ENCODE assay signal across 9 mouse cellular contexts in the genomic region with DNA sequence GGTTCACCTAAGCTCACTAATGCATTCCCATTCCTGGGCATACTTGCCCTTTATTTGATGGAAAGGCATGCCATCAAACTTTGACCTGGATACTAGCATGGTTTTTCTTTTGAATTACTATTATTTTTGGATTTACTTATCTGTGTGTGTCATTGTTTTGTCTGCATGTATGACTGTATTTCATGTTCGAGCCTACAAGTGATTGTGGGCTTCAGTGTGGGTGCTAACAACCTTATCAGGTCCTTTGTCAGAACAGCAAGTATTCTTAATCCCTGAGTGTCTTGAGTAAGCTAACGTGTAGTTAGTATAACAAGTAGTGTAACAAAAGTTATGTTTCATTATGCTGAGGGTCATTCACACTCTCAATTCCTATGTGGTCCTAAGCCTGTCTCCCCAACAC. TPM values are rescaled to one million over a fixed set of nuclear protein-coding genes. Genes with fewer than 3 reads are reported as not detected.
A peak's percentile ranks its signal among the peaks of the same experiment; 100 is the strongest.
DNase-seq lines count a peak whose midpoint lies in the region; ATAC-seq and TF ChIP-seq lines count a peak whose summit lies in the region.
"Had no signal": no experiment of that assay in that cellular context is flagged by ENCODE, and none has a peak within 500 bp of the region (broad histone marks: within the 10 kb centered on the region; RNA-seq: fewer than 3 reads in every experiment).

No protein-coding gene starts in this region.

- peaks cover 18% of the 10 kb centered on the region for H3K36me3 ChIP-seq in lung, embryonic 15.5 days
- H3K36me3 ChIP-seq in embryonic facial prominence, embryonic 14.5 days (ENCODE audit: control insufficient read depth, insufficient read depth, low read length): peaks cover 30% of the 10 kb centered on the region
- H3K36me3 ChIP-seq in intestine, postnatal 0 days (ENCODE audit: control insufficient read depth, insufficient read depth): peaks cover 5% of the 10 kb centered on the region; the same call in 1 of the 2 replicates
- no peaks in the 10 kb centered on the region for H3K36me3 ChIP-seq in neural tube, embryonic 14.5 days (ENCODE audit: control insufficient read depth, insufficient read depth, low read length)

- peak overlapping the region; percentile 65 for H3K4me2 ChIP-seq in lung, embryonic 15.5 days
- H3K4me2 ChIP-seq in embryonic facial prominence, embryonic 14.5 days (ENCODE audit: low read depth, low read length): peak overlapping the region; percentile 80
- H3K4me2 ChIP-seq in intestine, postnatal 0 days (replicated peaks; ENCODE audit: low read depth): peak overlapping the region; percentile 82
- H3K4me2 ChIP-seq in neural tube, embryonic 14.5 days (ENCODE audit: low read depth, low read length): peak overlapping the region; percentile 60

- H3K4me3 ChIP-seq in lung, embryonic 15.5 days: peak overlapping the region; percentile 73
- H3K4me3 ChIP-seq in embryonic facial prominence, embryonic 14.5 days (ENCODE audit: low read depth, low read length): peak overlapping the region; percentile 93
- peak overlapping the region; percentile 88 for H3K4me3 ChIP-seq in intestine, postnatal 0 days (ENCODE audit: low read depth, low read length)
- peak overlapping the region; percentile 87 for H3K4me3 ChIP-seq in neural tube, embryonic 14.5 days (ENCODE audit: low read depth, low read length)

- TF ChIP-seq CTCF in intestine, postnatal 0 days (IDR thresholded peaks at IDR 0.05; ENCODE audit: low read depth): no peak

- WGBS in lung, embryonic 15.5 days: 18% methylated on average over 2 of the region's 2 CpGs
- 25% methylated on average over 2 of the region's 2 CpGs for WGBS in embryonic facial prominence, embryonic 14.5 days
- 12% methylated on average over 2 of the region's 2 CpGs for WGBS in intestine, postnatal 0 days
- 42% methylated on average over 2 of the region's 2 CpGs for WGBS in neural tube, embryonic 14.5 days

- no peak for DNase-seq in lung, postnatal 10 days
- no peak for DNase-seq in embryonic facial prominence, embryonic 14.5 days (ENCODE audit: low spot score)
- DNase-seq in cerebellum, adult 8-10 months: no peak
- no peak for DNase-seq in layer of hippocampus, adult 9-10 months (ENCODE audit: low spot score)
- DNase-seq in thymus, postnatal 25 days: no peak
- DNase-seq: kidney, postnatal 4 days had no signal

- H3K9me3 ChIP-seq in lung, embryonic 15.5 days: no peaks in the 10 kb centered on the region
- H3K9me3 ChIP-seq in embryonic facial prominence, embryonic 14.5 days (ENCODE audit: control insufficient read depth, low read length): no peaks in the 10 kb centered on the region
- no peaks in the 10 kb centered on the region for H3K9me3 ChIP-seq in intestine, postnatal 0 days (ENCODE audit: control insufficient read depth)
- no peaks in the 10 kb centered on the region for H3K9me3 ChIP-seq in neural tube, embryonic 14.5 days (ENCODE audit: control insufficient read depth, low read length)

- no peaks in the 10 kb centered on the region for H3K27me3 ChIP-seq in lung, embryonic 15.5 days
- H3K27me3 ChIP-seq in embryonic facial prominence, embryonic 14.5 days (replicated peaks; ENCODE audit: control insufficient read depth, insufficient read depth, low read length): no peaks in the 10 kb centered on the region
- no peaks in the 10 kb centered on the region for H3K27me3 ChIP-seq in intestine, postnatal 0 days (replicated peaks; ENCODE audit: control insufficient read depth, insufficient read depth, low read length)
- H3K27me3 ChIP-seq in neural tube, embryonic 14.5 days (ENCODE audit: control insufficient read depth, insufficient read depth, low read length): no peaks in the 10 kb centered on the region

- peak overlapping the region; percentile 76 for H3K9ac ChIP-seq in lung, embryonic 15.5 days
- H3K9ac ChIP-seq in embryonic facial prominence, embryonic 14.5 days (ENCODE audit: low read depth, low read length): peak overlapping the region; percentile 85
- H3K9ac ChIP-seq in intestine, postnatal 0 days (ENCODE audit: low read depth, low read length): peak overlapping the region; percentile 70
- H3K9ac ChIP-seq in neural tube, embryonic 14.5 days (replicated peaks; ENCODE audit: low read depth, low read length): peak overlapping the region; percentile 75

- peaks cover 37% of the 10 kb centered on the region for H3K4me1 ChIP-seq in lung, embryonic 15.5 days
- H3K4me1 ChIP-seq in embryonic facial prominence, embryonic 14.5 days (ENCODE audit: control insufficient read depth, insufficient read depth, low read length): peaks cover 22% of the 10 kb centered on the region
- H3K4me1 ChIP-seq in intestine, postnatal 0 days (replicated peaks; ENCODE audit: control insufficient read depth, insufficient read depth, low read length): no peaks in the 10 kb centered on the region; the same call in 1 of the 2 replicates
- H3K4me1 ChIP-seq in neural tube, embryonic 14.5 days (ENCODE audit: control insufficient read depth, insufficient read depth, low read length): peaks cover 26% of the 10 kb centered on the region

- no peak for ATAC-seq in lung, embryonic 15.5 days (ENCODE audit: borderline replicate concordance, extremely low read depth, low FRiP score, low TSS enrichment)
- no peak for ATAC-seq in embryonic facial prominence, embryonic 14.5 days (ENCODE audit: low read depth)
- ATAC-seq in intestine, postnatal 0 days: no peak
- 0 out of 2 replicates have a peak, but pooled peaks have one; percentile 1 for ATAC-seq in neural tube, embryonic 14.5 days (ENCODE audit: low read depth)

- H3K27ac ChIP-seq in lung, embryonic 15.5 days: peak overlapping the region; percentile 51; the same call in 1 of the 2 replicates
- H3K27ac ChIP-seq in embryonic facial prominence, embryonic 14.5 days (replicated peaks; ENCODE audit: low read depth, low read length): peak overlapping the region; percentile 67
- 0 out of 2 replicates have a peak overlapping the region, but pooled peaks have one; percentile 30 for H3K27ac ChIP-seq in intestine, postnatal 0 days (ENCODE audit: low read depth, low read length)
- H3K27ac ChIP-seq in neural tube, embryonic 14.5 days (ENCODE audit: low read depth, low read length): peak overlapping the region; percentile 78

RNA-seq across cellular contexts. Expression of a gene that starts 0.9 kb away (rescaled TPM):
- 125 and 129 TPM in 2 replicates for polyA plus RNA-seq in lung, embryonic 15.5 days (2015; fragmentation: Nextera tagmentation; extraction: Ambion mirVana)
- 86.2 and 105 TPM in 2 replicates for polyA plus RNA-seq in embryonic facial prominence, embryonic 14.5 days (2014; fragmentation: Nextera tagmentation; extraction: Ambion mirVana)
- polyA plus RNA-seq in intestine, postnatal 0 days (2015; fragmentation: Nextera tagmentation; extraction: Ambion mirVana): 22.6 and 24.1 TPM in 2 replicates
- 33.6 and 37.5 TPM in 2 replicates for polyA plus RNA-seq in neural tube, embryonic 14.5 days (2014; fragmentation: Nextera tagmentation; extraction: Ambion mirVana)

RNA-seq across cellular contexts. Expression of a gene that starts 21.4 kb away (rescaled TPM):
- 6.9 and 7.4 TPM in 2 replicates for polyA plus RNA-seq in lung, embryonic 15.5 days (2015; fragmentation: Nextera tagmentation; extraction: Ambion mirVana)
- polyA plus RNA-seq in embryonic facial prominence, embryonic 14.5 days (2014; fragmentation: Nextera tagmentation; extraction: Ambion mirVana): 6.6 and 7.1 TPM in 2 replicates
- 3.6 TPM in 2 replicates for polyA plus RNA-seq in intestine, postnatal 0 days (2015; fragmentation: Nextera tagmentation; extraction: Ambion mirVana)
- polyA plus RNA-seq in neural tube, embryonic 14.5 days (2014; fragmentation: Nextera tagmentation; extraction: Ambion mirVana): 17.5 and 17.8 TPM in 2 replicates

RNA-seq across cellular contexts. Expression of a gene that starts 27.7 kb away (rescaled TPM):
- 0.72 and 0.98 TPM in 2 replicates for polyA plus RNA-seq in lung, embryonic 15.5 days (2015; fragmentation: Nextera tagmentation; extraction: Ambion mirVana)
- 5.9 and 8.3 TPM in 2 replicates for polyA plus RNA-seq in embryonic facial prominence, embryonic 14.5 days (2014; fragmentation: Nextera tagmentation; extraction: Ambion mirVana)
- polyA plus RNA-seq in intestine, postnatal 0 days (2015; fragmentation: Nextera tagmentation; extraction: Ambion mirVana): 1.6 TPM in 2 replicates
- polyA plus RNA-seq in neural tube, embryonic 14.5 days (2014; fragmentation: Nextera tagmentation; extraction: Ambion mirVana): 3.1 and 4.9 TPM in 2 replicates

RNA-seq across cellular contexts. Expression of a gene that starts 37.9 kb away (rescaled TPM):
- polyA plus RNA-seq in lung, embryonic 15.5 days (2015; fragmentation: Nextera tagmentation; extraction: Ambion mirVana): 0.13 and 0.79 TPM in 2 replicates
- polyA plus RNA-seq in embryonic facial prominence, embryonic 14.5 days (2014; fragmentation: Nextera tagmentation; extraction: Ambion mirVana): 0.45 and 0.54 TPM in 2 replicates
- polyA plus RNA-seq in intestine, postnatal 0 days (2015; fragmentation: Nextera tagmentation; extraction: Ambion mirVana): 0.25 and 0.30 TPM in 2 replicates
- 0.10 TPM in 1 of 2 replicates, not detected in the other for polyA plus RNA-seq in neural tube, embryonic 14.5 days (2014; fragmentation: Nextera tagmentation; extraction: Ambion mirVana)
